In genomic region chr9:43524947-43525565, GRCm38 (mm10) we compare ENCODE assay signal across 18 mouse cellular contexts.
DNase-seq lines count a peak whose midpoint lies in the region; ATAC-seq and TF ChIP-seq lines count a peak whose summit lies in the region.
"Had no signal": no experiment of that assay in that cellular context is flagged by ENCODE, and none has a peak within 500 bp of the region (broad histone marks: within the 10 kb centered on the region; RNA-seq: fewer than 3 reads in every experiment).

No protein-coding gene starts in this region.

- H3K27me3 ChIP-seq in forebrain, embryonic 12.5 days: no peaks in the 10 kb centered on the region
- no peaks in the 10 kb centered on the region for H3K27me3 ChIP-seq in forebrain, embryonic 10.5 days (ENCODE audit: poor library complexity, severe bottlenecking)
- H3K27me3 ChIP-seq in neural tube, embryonic 11.5 days (ENCODE audit: control insufficient read depth, insufficient read depth, low read length): no peaks in the 10 kb centered on the region
- H3K27me3 ChIP-seq in midbrain, embryonic 12.5 days: no peaks in the 10 kb centered on the region
- no peaks in the 10 kb centered on the region for H3K27me3 ChIP-seq in liver, postnatal 0 days (ENCODE audit: insufficient read depth, low read length)
- H3K27me3 ChIP-seq: limb, embryonic 12.5 days had no signal

- no peaks in the 10 kb centered on the region for H3K9me3 ChIP-seq in forebrain, embryonic 12.5 days
- H3K9me3 ChIP-seq in forebrain, embryonic 10.5 days: no peaks in the 10 kb centered on the region
- no peaks in the 10 kb centered on the region for H3K9me3 ChIP-seq in neural tube, embryonic 11.5 days (ENCODE audit: control insufficient read depth, low read length)
- H3K9me3 ChIP-seq in midbrain, embryonic 12.5 days: no peaks in the 10 kb centered on the region
- H3K9me3 ChIP-seq in liver, postnatal 0 days (ENCODE audit: low read length): no peaks in the 10 kb centered on the region
- H3K9me3 ChIP-seq: embryonic facial prominence, embryonic 13.5 days; heart, embryonic 13.5 days; kidney, embryonic 15.5 days; limb, embryonic 12.5 days had no signal

- no peaks in the 10 kb centered on the region for H3K36me3 ChIP-seq in forebrain, embryonic 12.5 days (replicated peaks)
- no peaks in the 10 kb centered on the region for H3K36me3 ChIP-seq in forebrain, embryonic 10.5 days (replicated peaks)
- H3K36me3 ChIP-seq in neural tube, embryonic 11.5 days (ENCODE audit: control insufficient read depth, insufficient read depth, low read length): no peaks in the 10 kb centered on the region
- H3K36me3 ChIP-seq in midbrain, embryonic 12.5 days: no peaks in the 10 kb centered on the region
- no peaks in the 10 kb centered on the region for H3K36me3 ChIP-seq in liver, postnatal 0 days (replicated peaks; ENCODE audit: insufficient read depth, low read length)
- H3K36me3 ChIP-seq: embryonic facial prominence, embryonic 13.5 days; heart, embryonic 13.5 days; kidney, embryonic 15.5 days; limb, embryonic 12.5 days had no signal

- H3K4me3 ChIP-seq in forebrain, embryonic 12.5 days (replicated peaks): no peak overlapping the region
- H3K4me3 ChIP-seq in forebrain, embryonic 10.5 days: no peak overlapping the region
- no peak overlapping the region for H3K4me3 ChIP-seq in neural tube, embryonic 11.5 days (ENCODE audit: low read depth, low read length)
- no peak overlapping the region for H3K4me3 ChIP-seq in midbrain, embryonic 12.5 days
- H3K4me3 ChIP-seq in liver, postnatal 0 days (ENCODE audit: low read depth, low read length): no peak overlapping the region
- H3K4me3 ChIP-seq: embryonic facial prominence, embryonic 13.5 days; heart, embryonic 13.5 days; kidney, embryonic 15.5 days; limb, embryonic 12.5 days had no signal

- TF ChIP-seq EP300 in liver, postnatal 0 days (IDR thresholded peaks at IDR 0.05; ENCODE audit: low read depth): no peak

- peak overlapping the region; percentile 53 for H3K27ac ChIP-seq in forebrain, embryonic 12.5 days
- no peak overlapping the region for H3K27ac ChIP-seq in forebrain, embryonic 10.5 days
- H3K27ac ChIP-seq in neural tube, embryonic 11.5 days (ENCODE audit: low read depth, low read length): no peak overlapping the region
- H3K27ac ChIP-seq in midbrain, embryonic 12.5 days (replicated peaks): no peak overlapping the region
- no peak overlapping the region for H3K27ac ChIP-seq in liver, postnatal 0 days (ENCODE audit: low read depth)
- H3K27ac ChIP-seq: embryonic facial prominence, embryonic 13.5 days; heart, embryonic 13.5 days; kidney, embryonic 15.5 days; limb, embryonic 12.5 days; stomach, postnatal 0 days had no signal

- no peak overlapping the region for H3K9ac ChIP-seq in forebrain, embryonic 12.5 days
- H3K9ac ChIP-seq in neural tube, embryonic 11.5 days (ENCODE audit: low read length): no peak overlapping the region
- no peak overlapping the region for H3K9ac ChIP-seq in midbrain, embryonic 12.5 days (replicated peaks)
- H3K9ac ChIP-seq in liver, postnatal 0 days (replicated peaks): no peak overlapping the region
- H3K9ac ChIP-seq: embryonic facial prominence, embryonic 13.5 days; heart, embryonic 13.5 days; kidney, embryonic 15.5 days; limb, embryonic 12.5 days had no signal

- ATAC-seq in forebrain, embryonic 12.5 days (ENCODE audit: low FRiP score): 0 out of 2 replicates have a peak, but pooled peaks have one; percentile 36
- no peak for ATAC-seq in neural tube, embryonic 11.5 days (ENCODE audit: insufficient read depth, low FRiP score, low TSS enrichment)
- ATAC-seq in midbrain, embryonic 12.5 days (ENCODE audit: low FRiP score, low read depth): peak; percentile 44; the same call in 1 of the 2 replicates
- ATAC-seq in liver, postnatal 0 days: no peak

- 43% methylated on average over 4 of the region's 4 CpGs for WGBS in forebrain, embryonic 12.5 days
- 84% methylated on average over 4 of the region's 4 CpGs for WGBS in forebrain, embryonic 10.5 days
- 66% methylated on average over 4 of the region's 4 CpGs for WGBS in neural tube, embryonic 11.5 days
- 65% methylated on average over 4 of the region's 4 CpGs for WGBS in midbrain, embryonic 12.5 days
- 71% methylated on average over 4 of the region's 4 CpGs for WGBS in liver, postnatal 0 days (ENCODE audit: insufficient replicate concordance)

- H3K4me2 ChIP-seq in forebrain, embryonic 12.5 days: no peak overlapping the region
- no peak overlapping the region for H3K4me2 ChIP-seq in neural tube, embryonic 11.5 days (ENCODE audit: low read depth)
- H3K4me2 ChIP-seq in midbrain, embryonic 12.5 days (replicated peaks): no peak overlapping the region
- H3K4me2 ChIP-seq in liver, postnatal 0 days (ENCODE audit: low read depth, low read length): no peak overlapping the region
- H3K4me2 ChIP-seq: embryonic facial prominence, embryonic 13.5 days; heart, embryonic 13.5 days; kidney, embryonic 15.5 days; limb, embryonic 12.5 days had no signal

- peaks cover 21% of the 10 kb centered on the region for H3K4me1 ChIP-seq in forebrain, embryonic 12.5 days
- H3K4me1 ChIP-seq in forebrain, embryonic 10.5 days: peaks cover 15% of the 10 kb centered on the region
- peaks cover 8% of the 10 kb centered on the region; the same call in 1 of the 2 replicates for H3K4me1 ChIP-seq in neural tube, embryonic 11.5 days (ENCODE audit: control insufficient read depth, insufficient read depth, low read length)
- peaks cover 13% of the 10 kb centered on the region for H3K4me1 ChIP-seq in midbrain, embryonic 12.5 days
- no peaks in the 10 kb centered on the region for H3K4me1 ChIP-seq in liver, postnatal 0 days (ENCODE audit: insufficient read depth)
- H3K4me1 ChIP-seq: kidney, embryonic 15.5 days had no signal

- no peak for TF ChIP-seq CTCF in liver, postnatal 0 days (IDR thresholded peaks at IDR 0.05; ENCODE audit: low read depth)

- no peak for DNase-seq in forebrain, embryonic 10.5 days (ENCODE audit: extremely low spot score, low spot score)
- DNase-seq in neural tube, embryonic 11.5 days (ENCODE audit: low spot score): peak; percentile 41
- no peak for DNase-seq in neural tube, embryonic 10.5 days (ENCODE audit: extremely low spot score, low spot score)
- DNase-seq in thymus, postnatal 14 days: no peak
- DNase-seq in liver, postnatal 0 days: no peak
- no peak for DNase-seq in frontal cortex, postnatal 36 days (ENCODE audit: low spot score in 2 of 2)
- DNase-seq: gastrocnemius, postnatal 14 days; layer of hippocampus, postnatal 36 days; lung, adult 2 months; retina, postnatal 1 day; spleen, adult 18-20 months had no signal

Comparison
In these comparisons a context has a peak if more than half of its experiments do, and no peak if none do; other contexts are left out.
1. ATAC-seq: peak in forebrain, embryonic 12.5 days (single experiment) and midbrain, embryonic 12.5 days (single experiment); none in neural tube, embryonic 11.5 days (single experiment) and liver, postnatal 0 days (single experiment).